Mouse (Mus musculus) ES-E14 (cell line): ENCODE measurements around the gene Uxs1.

Experiments
- CHD2 ChIP-seq: IDR thresholded peaks from 2 replicates; pipeline ENCODE4 v1.6.1; 2014; ENCODE audit warnings: mild to moderate bottlenecking, low read depth, low read length, inconsistent platforms
- MAFK ChIP-seq: IDR thresholded peaks from 2 replicates; pipeline ENCODE4 v1.6.1; 2014; ENCODE audit warnings: mild to moderate bottlenecking, low read depth, low read length, inconsistent platforms; ENCODE audit not compliant: insufficient read depth
- ZC3H11A ChIP-seq: IDR thresholded peaks from 2 replicates; pipeline ENCODE4 v1.6.1; 2012; ENCODE audit warnings: low read depth, mild to moderate bottlenecking, inconsistent platforms, low read length, borderline replicate concordance

GRCm38 (mm10) chr1:43822586-43822985 lies 5.0 kb downstream of the Uxs1 start:
- TF ChIP-seq MAFK, result no peak
- no peak for TF ChIP-seq CHD2
- no peak for TF ChIP-seq ZC3H11A
